Mouse (Mus musculus): ENCODE measurements around the gene 4933424G06Rik. TPM values are rescaled to one million over a fixed set of nuclear protein-coding genes. Genes with fewer than 3 reads are reported as not detected.

4933424G06Rik gene
- polyA plus RNA-seq, 1 experiment from 2014 or later = not detected

DNA sequence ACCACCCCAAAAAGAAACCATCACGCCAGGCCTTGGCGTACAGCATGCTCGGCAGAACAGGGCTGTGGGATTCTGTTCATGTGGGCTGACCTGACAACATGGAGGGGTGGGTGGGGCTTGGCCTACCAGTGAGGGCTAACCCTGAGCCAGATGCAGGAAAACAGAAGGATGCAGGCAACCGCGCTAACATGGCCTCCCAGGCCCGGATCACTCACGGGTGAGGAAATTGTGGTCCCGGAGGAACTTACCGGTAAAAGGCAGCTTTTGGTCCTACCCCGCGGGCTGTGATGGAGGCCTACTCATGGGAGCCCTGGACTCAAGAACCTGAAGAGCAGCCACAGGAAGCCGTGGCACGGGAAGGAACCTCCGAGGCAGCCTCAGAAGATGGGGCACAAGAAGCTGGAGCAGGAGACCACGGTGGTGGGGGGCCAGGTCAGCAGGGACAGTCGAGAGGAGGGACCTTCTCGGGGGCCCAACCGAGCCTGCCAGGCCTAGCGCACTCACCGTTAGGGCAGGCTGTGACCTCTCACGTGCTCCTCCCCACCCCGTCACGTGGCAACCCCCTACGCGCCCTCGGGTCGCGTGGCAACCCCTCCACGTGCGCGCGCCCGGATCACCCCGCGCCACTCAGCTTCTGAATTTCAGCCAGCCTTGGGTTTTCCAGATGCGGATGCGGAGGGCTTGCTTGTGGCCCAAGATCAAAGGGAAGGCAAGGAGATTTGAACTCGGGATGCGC, 27.2 kb upstream of the 4933424G06Rik start, which contains the start of gene Fam178b:
Gene Fam178b, minus strand, starts transcription at position 564 of the 736 bp plus-strand sequence.
- Histone ChIP-seq H3K4me2 (replicated peaks; ENCODE audit: low read depth, low read length) (no peak within 1 kb of the TSS; the same call in 1 of the 2 replicates), H3K4me1 (ENCODE audit: insufficient read depth, low read length) (0 out of 2 replicates have a peak, but pooled peaks cover 3% of the 10 kb centered on the region), H3K27ac (ENCODE audit: low read length) (peak within 1 kb of the TSS; percentile 41; the same call in 1 of the 2 replicates), H3K9me3 (ENCODE audit: low read length) (no peaks in the 10 kb centered on the region), H3K27me3 (ENCODE audit: insufficient read depth, low read length) (no peaks in the 10 kb centered on the region), H3K4me3 (ENCODE audit: low read length) (no peak within 1 kb of the TSS), H3K36me3 (ENCODE audit: insufficient read depth, low read length) (no peaks in the 10 kb centered on the region), H3K9ac (replicated peaks; ENCODE audit: low read length) (0 out of 2 replicates have a peak within 1 kb of the TSS, but pooled peaks have one; percentile 22)
- ATAC-seq (ENCODE audit: low FRiP score, low TSS enrichment) = no peak
- 91% methylated on average over 39 of the region's 39 CpGs for WGBS

DNA sequence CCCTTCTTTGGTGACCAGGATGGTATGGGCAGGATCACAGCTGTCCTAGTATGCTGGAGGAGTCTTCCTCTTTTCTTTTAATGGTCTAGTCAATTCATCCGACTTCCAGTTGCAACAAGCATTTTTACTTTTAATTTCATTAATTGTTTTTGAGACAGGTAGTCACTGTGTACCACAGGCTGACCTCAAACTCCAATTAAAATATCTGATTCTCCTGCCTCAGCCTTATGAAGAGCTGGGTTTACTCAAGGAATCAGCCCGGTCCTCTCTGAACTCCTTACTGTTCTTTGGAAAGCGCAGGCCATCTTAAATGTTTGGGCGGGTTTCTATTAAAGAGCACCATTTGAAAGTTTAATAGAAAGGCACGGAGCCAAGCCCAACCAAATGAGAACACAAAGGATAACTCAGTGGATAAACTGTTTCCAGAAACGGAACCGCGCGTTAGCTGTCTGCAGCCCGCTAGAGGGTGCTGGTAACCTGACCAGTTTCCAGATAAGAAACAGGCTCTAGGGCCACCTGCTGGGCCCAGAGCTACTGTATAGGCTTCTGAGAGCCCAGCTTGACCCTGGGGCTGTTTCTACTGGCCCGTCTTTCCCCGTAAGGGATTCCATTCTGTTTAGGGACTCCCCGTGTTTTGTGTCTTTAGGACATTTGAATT, 26.0 kb upstream of the 4933424G06Rik start:
- Histone ChIP-seq H3K4me2 (replicated peaks; ENCODE audit: low read depth, low read length) (no peak overlapping the region; the same call in 1 of the 2 replicates), H3K36me3 (ENCODE audit: insufficient read depth, low read length) (no peaks in the 10 kb centered on the region), H3K4me1 (ENCODE audit: insufficient read depth, low read length) (0 out of 2 replicates have a peak, but pooled peaks cover 3% of the 10 kb centered on the region), H3K9ac (replicated peaks; ENCODE audit: low read length) (0 out of 2 replicates have a peak overlapping the region, but pooled peaks have one; percentile 22), H3K27ac (ENCODE audit: low read length) (peak overlapping the region; percentile 41; the same call in 1 of the 2 replicates), H3K4me3 (ENCODE audit: low read length) (no peak overlapping the region), H3K27me3 (ENCODE audit: insufficient read depth, low read length) (no peaks in the 10 kb centered on the region), H3K9me3 (ENCODE audit: low read length) (no peaks in the 10 kb centered on the region)
- WGBS = 8% methylated on average over 13 of the region's 13 CpGs
- peak; percentile 91 for ATAC-seq (ENCODE audit: low FRiP score, low TSS enrichment)

DNA sequence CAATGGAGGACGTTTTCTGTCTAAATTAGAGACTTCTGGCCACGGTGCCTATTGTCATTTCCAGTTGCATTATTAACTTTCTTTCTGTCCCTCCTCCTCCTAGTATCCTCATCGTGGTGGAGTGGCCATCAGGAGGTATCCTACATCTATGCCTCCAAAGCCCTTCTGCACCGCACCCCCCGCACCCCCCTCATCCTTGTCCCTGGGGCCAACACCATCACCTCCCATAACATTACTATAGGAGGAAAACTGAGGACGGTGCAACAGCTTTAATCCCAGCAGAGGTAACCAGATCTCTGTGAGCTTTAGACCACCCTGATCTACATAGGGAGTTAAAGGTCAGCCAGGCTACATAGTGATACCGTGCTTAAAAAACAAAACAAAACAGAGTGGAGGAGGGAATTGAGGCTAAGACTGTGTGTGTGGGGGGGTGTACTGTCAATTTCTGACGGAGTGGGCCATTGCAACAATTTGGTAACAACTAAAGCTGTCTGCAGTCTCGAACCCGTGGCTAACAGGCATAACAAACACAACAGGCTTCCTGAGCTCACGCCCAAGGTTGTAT, 19.2 kb upstream of the 4933424G06Rik start:
- H3K4me2 ChIP-seq (replicated peaks; ENCODE audit: low read depth, low read length) = peak overlapping the region; percentile 86
- peak overlapping the region; percentile 65 for H3K27ac ChIP-seq (ENCODE audit: low read length)
- no peaks in the 10 kb centered on the region for H3K9me3 ChIP-seq (ENCODE audit: low read length)
- H3K36me3 ChIP-seq (ENCODE audit: insufficient read depth, low read length) = peaks cover 21% of the 10 kb centered on the region
- 54% methylated on average over 11 of the region's 11 CpGs for WGBS
- H3K27me3 ChIP-seq (ENCODE audit: insufficient read depth, low read length) = no peaks in the 10 kb centered on the region
- H3K4me3 ChIP-seq (ENCODE audit: low read length) = peak overlapping the region; percentile 94
- ATAC-seq (ENCODE audit: low FRiP score, low TSS enrichment) = peak; percentile 43
- H3K9ac ChIP-seq (replicated peaks; ENCODE audit: low read length) = peak overlapping the region; percentile 57
- peaks cover 13% of the 10 kb centered on the region for H3K4me1 ChIP-seq (ENCODE audit: insufficient read depth, low read length)

- H3K36me3 ChIP-seq (ENCODE audit: insufficient read depth, low read length) = peaks cover 21% of the 10 kb centered on the region
- H3K27ac ChIP-seq (ENCODE audit: low read length) = peak within 1 kb of the TSS; percentile 67
- H3K4me3 ChIP-seq (ENCODE audit: low read length) = peak within 1 kb of the TSS; percentile 94
- no peaks in the 10 kb centered on the region for H3K27me3 ChIP-seq (ENCODE audit: insufficient read depth, low read length)
- H3K4me2 ChIP-seq (replicated peaks; ENCODE audit: low read depth, low read length) = peak within 1 kb of the TSS; percentile 86
- peak within 1 kb of the TSS; percentile 90 for H3K9ac ChIP-seq (replicated peaks; ENCODE audit: low read length)
- ATAC-seq (ENCODE audit: low FRiP score, low TSS enrichment) = peak; percentile 97
- H3K9me3 ChIP-seq (ENCODE audit: low read length) = no peaks in the 10 kb centered on the region
- WGBS = under 1% methylated on average over 59 of the region's 68 CpGs
- H3K4me1 ChIP-seq (ENCODE audit: insufficient read depth, low read length) = peaks cover 13% of the 10 kb centered on the region
Measured at GRCm38 (mm10) chr1:36691271-36692155, 18.4 kb upstream of the 4933424G06Rik start, which contains the start of gene Cox5b. Gene Cox5b (plus strand): TSS chr1:36691449.

DNA sequence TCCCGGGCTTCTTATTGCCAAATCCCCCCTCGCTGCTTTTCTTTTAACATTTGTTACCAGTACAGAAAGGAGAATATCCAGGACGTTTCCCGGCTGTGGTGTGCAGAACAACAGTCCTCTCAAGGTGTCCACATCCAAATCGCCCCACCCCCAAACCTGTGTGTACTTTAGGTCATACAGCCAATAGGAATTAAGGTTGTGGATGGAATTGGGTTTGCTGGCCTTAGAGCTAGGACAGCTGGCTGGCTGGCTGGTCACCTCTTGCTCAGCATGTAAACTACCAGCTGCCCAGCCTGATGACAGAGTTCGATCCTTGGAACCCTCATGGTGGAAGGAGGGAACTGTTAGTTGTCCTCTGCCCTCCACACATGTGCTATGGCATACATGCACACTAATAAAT, 15.1 kb upstream of the 4933424G06Rik start:
- Histone ChIP-seq H3K4me3 (ENCODE audit: low read length) (no peak overlapping the region), H3K9ac (replicated peaks; ENCODE audit: low read length) (no peak overlapping the region), H3K4me1 (ENCODE audit: insufficient read depth, low read length) (peaks cover 13% of the 10 kb centered on the region), H3K27ac (ENCODE audit: low read length) (no peak overlapping the region), H3K27me3 (ENCODE audit: insufficient read depth, low read length) (no peaks in the 10 kb centered on the region), H3K4me2 (replicated peaks; ENCODE audit: low read depth, low read length) (no peak overlapping the region), H3K36me3 (ENCODE audit: insufficient read depth, low read length) (peaks cover 34% of the 10 kb centered on the region), H3K9me3 (ENCODE audit: low read length) (no peaks in the 10 kb centered on the region)
- WGBS = 93% methylated on average over 6 of the region's 6 CpGs
- ATAC-seq (ENCODE audit: low FRiP score, low TSS enrichment) = no peak

DNA sequence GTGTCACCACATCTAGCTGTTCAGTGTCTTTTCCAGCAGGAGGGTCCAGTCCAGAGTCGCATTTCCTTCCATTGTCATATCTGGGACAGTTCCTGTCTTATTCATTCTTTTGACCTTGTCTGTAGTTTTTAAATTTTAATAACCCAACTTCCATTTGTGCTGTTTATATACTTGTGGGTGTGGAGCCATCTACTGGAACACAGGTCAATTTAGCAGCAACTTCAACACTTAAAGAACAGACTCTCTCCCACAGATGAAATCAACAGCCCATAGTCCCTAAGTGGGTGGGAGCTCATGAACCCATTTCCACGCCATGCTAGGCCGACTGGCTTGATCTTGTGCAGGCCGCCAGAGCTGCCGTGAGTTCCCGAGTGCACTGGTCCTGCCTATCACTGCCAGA, 13.5 kb upstream of the 4933424G06Rik start:
- no peak for ATAC-seq (ENCODE audit: low FRiP score, low TSS enrichment)
- no peak overlapping the region for H3K4me2 ChIP-seq (replicated peaks; ENCODE audit: low read depth, low read length)
- H3K9me3 ChIP-seq (ENCODE audit: low read length) = no peaks in the 10 kb centered on the region
- peaks cover 49% of the 10 kb centered on the region for H3K36me3 ChIP-seq (ENCODE audit: insufficient read depth, low read length)
- no peak overlapping the region for H3K9ac ChIP-seq (replicated peaks; ENCODE audit: low read length)
- no peak overlapping the region for H3K27ac ChIP-seq (ENCODE audit: low read length)
- H3K27me3 ChIP-seq (ENCODE audit: insufficient read depth, low read length) = no peaks in the 10 kb centered on the region
- peaks cover 9% of the 10 kb centered on the region for H3K4me1 ChIP-seq (ENCODE audit: insufficient read depth, low read length)
- H3K4me3 ChIP-seq (ENCODE audit: low read length) = no peak overlapping the region
- WGBS = 61% methylated on average over 6 of the region's 6 CpGs

DNA sequence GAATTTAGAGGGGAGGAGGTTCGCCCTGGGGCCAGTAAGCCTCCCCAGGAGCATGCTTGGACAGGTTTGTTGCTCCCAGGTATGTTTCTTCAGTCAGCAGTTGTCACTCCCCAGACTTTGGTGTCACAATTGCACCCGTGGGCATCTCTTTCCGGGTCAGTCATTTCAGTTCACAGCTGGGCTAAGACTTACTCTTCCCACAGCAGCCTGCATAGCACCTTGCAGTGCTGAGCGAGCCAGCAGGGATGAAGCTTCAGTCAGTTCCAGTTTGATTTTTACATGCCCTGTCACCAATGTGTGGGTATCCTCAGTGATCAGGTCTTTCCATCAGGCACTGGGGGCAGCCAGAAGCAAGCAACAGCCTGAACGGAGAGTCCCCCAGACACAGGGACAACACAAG, 12.9 kb upstream of the 4933424G06Rik start:
- Histone ChIP-seq H3K9me3 (ENCODE audit: low read length) (no peaks in the 10 kb centered on the region), H3K9ac (replicated peaks; ENCODE audit: low read length) (no peak overlapping the region), H3K4me1 (ENCODE audit: insufficient read depth, low read length) (peaks cover 7% of the 10 kb centered on the region), H3K27ac (ENCODE audit: low read length) (no peak overlapping the region), H3K36me3 (ENCODE audit: insufficient read depth, low read length) (peaks cover 54% of the 10 kb centered on the region), H3K27me3 (ENCODE audit: insufficient read depth, low read length) (no peaks in the 10 kb centered on the region), H3K4me2 (replicated peaks; ENCODE audit: low read depth, low read length) (no peak overlapping the region), H3K4me3 (ENCODE audit: low read length) (no peak overlapping the region)
- no peak for ATAC-seq (ENCODE audit: low FRiP score, low TSS enrichment)
- whole genome bisulfite sequencing = 62% methylated on average over 5 of the region's 5 CpGs

GRCm38 (mm10) chr1:36707166-36707565, 2.8 kb upstream of the 4933424G06Rik start:
- peaks cover 13% of the 10 kb centered on the region for H3K4me1 ChIP-seq (ENCODE audit: insufficient read depth, low read length)
- WGBS = 74% methylated on average over 2 of the region's 2 CpGs
- no peak overlapping the region for H3K4me3 ChIP-seq (ENCODE audit: low read length)
- no peak overlapping the region for H3K27ac ChIP-seq (ENCODE audit: low read length)
- H3K9ac ChIP-seq (replicated peaks; ENCODE audit: low read length) = no peak overlapping the region; the same call in 1 of the 2 replicates
- no peak for ATAC-seq (ENCODE audit: low FRiP score, low TSS enrichment)
- no peaks in the 10 kb centered on the region for H3K27me3 ChIP-seq (ENCODE audit: insufficient read depth, low read length)
- no peak overlapping the region for H3K4me2 ChIP-seq (replicated peaks; ENCODE audit: low read depth, low read length)
- peaks cover 35% of the 10 kb centered on the region for H3K36me3 ChIP-seq (ENCODE audit: insufficient read depth, low read length)
- no peaks in the 10 kb centered on the region for H3K9me3 ChIP-seq (ENCODE audit: low read length)

- Histone ChIP-seq H3K27me3 (ENCODE audit: insufficient read depth, low read length) (no peaks in the 10 kb centered on the region), H3K9me3 (ENCODE audit: low read length) (no peaks in the 10 kb centered on the region), H3K27ac (ENCODE audit: low read length) (no peak overlapping the region), H3K4me2 (replicated peaks; ENCODE audit: low read depth, low read length) (no peak overlapping the region), H3K9ac (replicated peaks; ENCODE audit: low read length) (peak overlapping the region; percentile 35; the same call in 1 of the 2 replicates), H3K4me3 (ENCODE audit: low read length) (no peak overlapping the region), H3K36me3 (ENCODE audit: insufficient read depth, low read length) (peaks cover 30% of the 10 kb centered on the region), H3K4me1 (ENCODE audit: insufficient read depth, low read length) (peaks cover 13% of the 10 kb centered on the region)
- 80% methylated on average over 3 of the region's 3 CpGs for WGBS
- no peak for ATAC-seq (ENCODE audit: low FRiP score, low TSS enrichment)
Measured at GRCm38 (mm10) chr1:36707797-36708196, 2.2 kb upstream of the 4933424G06Rik start.
